Mouse (Mus musculus) right cerebral cortex, postnatal 14 days (tissue): Measurements from ENCODE around the gene Mb21d2.

ENCODE experiments used
- DNase-seq: peaks from one replicate; pipeline ENCODE4 v3.0.0; 2022

Mb21d2 gene

GRCm38 (mm10) chr16:28899161-28899540 is 30.3 kb downstream of the Mb21d2 start:
- DNase-seq, result no peak

- no peak for DNase-seq
Measured at GRCm38 (mm10) chr16:28898509-28899160, 30.8 kb downstream of the Mb21d2 start.

- DNase-seq, result no peak
Measured at GRCm38 (mm10) chr16:28896571-28896970, 32.9 kb downstream of the Mb21d2 start.

GRCm38 (mm10) chr16:28894872-28895271 is 34.6 kb downstream of the Mb21d2 start:
- DNase-seq, result no peak

- no peak for DNase-seq
Measured at GRCm38 (mm10) chr16:28893266-28893665, 36.2 kb downstream of the Mb21d2 start.

GRCm38 (mm10) chr16:28886201-28886745 is 43.2 kb downstream of the Mb21d2 start:
- no peak for DNase-seq

- DNase-seq, result no peak
Measured at GRCm38 (mm10) chr16:28885474-28885873, 44.0 kb downstream of the Mb21d2 start.

- DNase-seq, result no peak
Measured at GRCm38 (mm10) chr16:28884661-28885060, 44.8 kb downstream of the Mb21d2 start.

- DNase-seq, result no peak
Measured at GRCm38 (mm10) chr16:28883649-28884048, 45.8 kb downstream of the Mb21d2 start.

GRCm38 (mm10) chr16:28882687-28883428 is 46.6 kb downstream of the Mb21d2 start:
- no peak for DNase-seq

- no peak for DNase-seq
Measured at GRCm38 (mm10) chr16:28881787-28882186, 47.7 kb downstream of the Mb21d2 start.

- DNase-seq, result no peak
Measured at GRCm38 (mm10) chr16:28880756-28881155, 48.7 kb downstream of the Mb21d2 start.

GRCm38 (mm10) chr16:28880307-28880681 is 49.2 kb downstream of the Mb21d2 start:
- DNase-seq, result no peak

- no peak for DNase-seq
Measured at GRCm38 (mm10) chr16:28879636-28880306, 49.7 kb downstream of the Mb21d2 start.

- DNase-seq, result no peak
Measured at GRCm38 (mm10) chr16:28877162-28877662, 52.3 kb downstream of the Mb21d2 start.

- DNase-seq, result no peak
Measured at GRCm38 (mm10) chr16:28873404-28873895, 56.0 kb downstream of the Mb21d2 start.

- no peak for DNase-seq
Measured at GRCm38 (mm10) chr16:28870860-28871259, 58.6 kb downstream of the Mb21d2 start.

- DNase-seq, result no peak
Measured at GRCm38 (mm10) chr16:28870456-28870855, 59.0 kb downstream of the Mb21d2 start.

GRCm38 (mm10) chr16:28868864-28869263 is 60.6 kb downstream of the Mb21d2 start:
- DNase-seq, result no peak

GRCm38 (mm10) chr16:28866584-28867295 is 62.7 kb downstream of the Mb21d2 start:
- no peak for DNase-seq

GRCm38 (mm10) chr16:28863616-28864015 is 65.9 kb downstream of the Mb21d2 start:
- DNase-seq, result no peak

- no peak for DNase-seq
Measured at GRCm38 (mm10) chr16:28862093-28862492, 67.4 kb downstream of the Mb21d2 start.

- DNase-seq, result no peak
Measured at GRCm38 (mm10) chr16:28859678-28860077, 69.8 kb downstream of the Mb21d2 start.
